Mouse (Mus musculus) left cerebral cortex, adult 9 months (tissue): Measurements from ENCODE around the gene Ednrb.

Experiments
- DNase-seq, 2 experiments: peaks; one replicate each; pipeline ENCODE4 v3.0.0; 2022; ENCODE audit warnings: low spot score in 2 of 2

The Ednrb gene

GRCm38 (mm10) chr14:103844011-103844549 is at the start of gene Ednrb:
Ednrb (minus strand) TSS chr14:103844402.
- DNase-seq, result no peak

GRCm38 (mm10) chr14:103892411-103892938 is 48.3 kb upstream of the Ednrb start:
- no peak for DNase-seq

- DNase-seq, result no peak
Measured at GRCm38 (mm10) chr14:103890761-103891160, 46.6 kb upstream of the Ednrb start.

GRCm38 (mm10) chr14:103884892-103885575 is 40.8 kb upstream of the Ednrb start:
- DNase-seq, result no peak

GRCm38 (mm10) chr14:103882943-103883342 is 38.7 kb upstream of the Ednrb start:
- no peak for DNase-seq

GRCm38 (mm10) chr14:103877117-103877516 is 32.9 kb upstream of the Ednrb start:
- DNase-seq, result no peak

GRCm38 (mm10) chr14:103876598-103876997 is 32.4 kb upstream of the Ednrb start:
- DNase-seq, result no peak

GRCm38 (mm10) chr14:103866636-103867035 is 22.4 kb upstream of the Ednrb start:
- no peak for DNase-seq

GRCm38 (mm10) chr14:103865226-103865625 is 21.0 kb upstream of the Ednrb start:
- no peak for DNase-seq

GRCm38 (mm10) chr14:103850071-103850845 is 6.1 kb upstream of the Ednrb start:
- no peak for DNase-seq

- DNase-seq, result no peak
Measured at GRCm38 (mm10) chr14:103845716-103846115, 1.5 kb upstream of the Ednrb start.

- DNase-seq, result no peak
Measured at GRCm38 (mm10) chr14:103844944-103845343, 742 bp upstream of the Ednrb start.

GRCm38 (mm10) chr14:103843371-103844001 is 716 bp downstream of the Ednrb start:
- DNase-seq, result peak in 1 of 2 experiments; percentile 16

- no peak for DNase-seq
Measured at GRCm38 (mm10) chr14:103842896-103843295, 1.3 kb downstream of the Ednrb start.

GRCm38 (mm10) chr14:103840436-103840835 is 3.8 kb downstream of the Ednrb start:
- DNase-seq, result no peak

GRCm38 (mm10) chr14:103838887-103839286 is 5.3 kb downstream of the Ednrb start:
- DNase-seq, result no peak

- DNase-seq, result no peak
Measured at GRCm38 (mm10) chr14:103834589-103834988, 9.6 kb downstream of the Ednrb start.

- DNase-seq, result no peak
Measured at GRCm38 (mm10) chr14:103834147-103834546, 10.1 kb downstream of the Ednrb start.

- no peak for DNase-seq
Measured at GRCm38 (mm10) chr14:103832472-103832871, 11.7 kb downstream of the Ednrb start.

- no peak for DNase-seq
Measured at GRCm38 (mm10) chr14:103831007-103831406, 13.2 kb downstream of the Ednrb start.

- DNase-seq, result no peak
Measured at GRCm38 (mm10) chr14:103826343-103826742, 17.9 kb downstream of the Ednrb start.

- no peak for DNase-seq
Measured at GRCm38 (mm10) chr14:103825934-103826333, 18.3 kb downstream of the Ednrb start.
